Mouse (Mus musculus): ENCODE data around the gene Pomt2.
"Not testable (repeated sequence)": the region's sequence is repeated elsewhere in the genome, so short reads cannot be mapped to it uniquely, and the experiment has no call there.

Pomt2 gene

GRCm38 (mm10) chr12:87147395-87148089 is at the start of gene Pomt2:
Gene Pomt2, minus strand, starts transcription at chr12:87147968.
- peak; percentile 76 to 84 for DNase-seq (ENCODE audit: low spot score in 2 of 2)

- no peak for DNase-seq (ENCODE audit: low spot score in 2 of 2)
Measured at GRCm38 (mm10) chr12:87196310-87196709, 48.5 kb upstream of the Pomt2 start.

GRCm38 (mm10) chr12:87195069-87195468 is 47.3 kb upstream of the Pomt2 start:
- DNase-seq (ENCODE audit: low spot score in 2 of 2): no peak

GRCm38 (mm10) chr12:87193008-87193407 is 45.2 kb upstream of the Pomt2 start:
- no peak for DNase-seq (ENCODE audit: low spot score in 2 of 2)

GRCm38 (mm10) chr12:87177631-87178030 is 29.9 kb upstream of the Pomt2 start:
- no peak for DNase-seq (ENCODE audit: low spot score in 2 of 2)

- no peak for DNase-seq (ENCODE audit: low spot score in 2 of 2)
Measured at GRCm38 (mm10) chr12:87175194-87175946, 27.6 kb upstream of the Pomt2 start.

GRCm38 (mm10) chr12:87160815-87161214 is 13.0 kb upstream of the Pomt2 start:
- DNase-seq (ENCODE audit: low spot score in 2 of 2): no peak

- no peak for DNase-seq (ENCODE audit: low spot score in 2 of 2)
Measured at GRCm38 (mm10) chr12:87160310-87160709, 12.5 kb upstream of the Pomt2 start.

GRCm38 (mm10) chr12:87158099-87158498 is 10.3 kb upstream of the Pomt2 start:
- no peak for DNase-seq (ENCODE audit: low spot score in 2 of 2)

GRCm38 (mm10) chr12:87157361-87157760 is 9.6 kb upstream of the Pomt2 start:
- DNase-seq (ENCODE audit: low spot score in 2 of 2): no peak

GRCm38 (mm10) chr12:87154448-87154847 is 6.7 kb upstream of the Pomt2 start:
- DNase-seq (ENCODE audit: low spot score in 2 of 2): not testable (repeated sequence)

GRCm38 (mm10) chr12:87149471-87149870 is 1.7 kb upstream of the Pomt2 start:
- DNase-seq (ENCODE audit: low spot score in 2 of 2): no peak

GRCm38 (mm10) chr12:87148136-87148535 is 368 bp upstream of the Pomt2 start:
- no peak for DNase-seq (ENCODE audit: low spot score in 2 of 2)

GRCm38 (mm10) chr12:87146966-87147365 is 802 bp downstream of the Pomt2 start, which contains the start of gene Gstz1:
Gene Gstz1, plus strand, starts transcription at chr12:87147165.
- DNase-seq (ENCODE audit: low spot score in 2 of 2): peak; percentile 72 to 73

- DNase-seq (ENCODE audit: low spot score in 2 of 2): no peak
Measured at GRCm38 (mm10) chr12:87142156-87142555, 5.6 kb downstream of the Pomt2 start.

- no peak for DNase-seq (ENCODE audit: low spot score in 2 of 2)
Measured at GRCm38 (mm10) chr12:87138768-87139167, 9.0 kb downstream of the Pomt2 start.

- DNase-seq (ENCODE audit: low spot score in 2 of 2): no peak
Measured at GRCm38 (mm10) chr12:87138342-87138701, 9.4 kb downstream of the Pomt2 start.

GRCm38 (mm10) chr12:87137439-87138341 is 10.1 kb downstream of the Pomt2 start:
- DNase-seq (ENCODE audit: low spot score in 2 of 2): no peak

GRCm38 (mm10) chr12:87132784-87133183 is 15.0 kb downstream of the Pomt2 start:
- no peak for DNase-seq (ENCODE audit: low spot score in 2 of 2)

- DNase-seq (ENCODE audit: low spot score in 2 of 2): no peak
Measured at GRCm38 (mm10) chr12:87132210-87132609, 15.6 kb downstream of the Pomt2 start.

GRCm38 (mm10) chr12:87131619-87132018 is 16.1 kb downstream of the Pomt2 start:
- DNase-seq (ENCODE audit: low spot score in 2 of 2): no peak

GRCm38 (mm10) chr12:87131181-87131580 is 16.6 kb downstream of the Pomt2 start:
- no peak for DNase-seq (ENCODE audit: low spot score in 2 of 2)
